Mouse (Mus musculus): ENCODE measurements around the gene Tada3. TPM values are rescaled to one million over a fixed set of nuclear protein-coding genes. Genes with fewer than 3 reads are reported as not detected.
"Not testable (repeated sequence)": the region's sequence is repeated elsewhere in the genome, so short reads cannot be mapped to it uniquely, and the experiment has no call there.

Gene Tada3
- polyA plus RNA-seq, 1 experiment from 2014 or later = 52.6 TPM

DNA sequence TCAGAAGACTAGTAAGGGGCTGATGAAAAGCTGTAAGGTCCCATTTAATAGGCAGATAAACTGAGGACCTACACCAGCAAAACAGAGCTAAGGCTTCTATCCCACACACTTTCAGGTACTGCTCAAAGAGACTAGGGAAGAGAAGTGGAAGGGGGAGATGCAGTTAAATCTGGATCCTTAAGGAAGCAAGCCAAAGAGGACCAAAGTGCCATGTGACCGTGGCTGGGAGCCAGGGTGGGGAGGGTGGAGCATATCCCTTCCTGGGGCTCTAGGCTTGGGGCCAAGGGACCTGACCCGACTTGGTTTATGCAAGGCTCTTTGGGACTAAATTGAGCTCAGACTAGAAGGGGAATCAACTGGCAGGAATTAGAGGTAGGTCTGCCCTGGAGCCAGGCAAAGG lies 33.4 kb downstream of the Tada3 start:
- H3K4me3 ChIP-seq (ENCODE audit: low read depth, low read length) = no peak overlapping the region
- 0 out of 2 replicates have a peak overlapping the region, but pooled peaks have one; percentile 80 for H3K4me2 ChIP-seq (ENCODE audit: low read depth, severe bottlenecking)
- ATAC-seq (ENCODE audit: insufficient number of reproducible peaks, low FRiP score, low TSS enrichment, low read depth) (no peak), DNase-seq (ENCODE audit: low spot score) (no peak)
- H3K9ac ChIP-seq (ENCODE audit: low read length) = no peak overlapping the region; the same call in 1 of the 2 replicates
- no peaks in the 10 kb centered on the region for H3K36me3 ChIP-seq (ENCODE audit: control insufficient read depth, insufficient read depth, low read length)
- no peaks in the 10 kb centered on the region for H3K9me3 ChIP-seq (ENCODE audit: control insufficient read depth, low read length)
- WGBS = 54% methylated on average over 2 of the region's 2 CpGs
- H3K27me3 ChIP-seq (ENCODE audit: control insufficient read depth, insufficient read depth, low read length) = no peaks in the 10 kb centered on the region
- peaks cover 10% of the 10 kb centered on the region for H3K4me1 ChIP-seq (ENCODE audit: control insufficient read depth, insufficient read depth, low read length)
- no peak overlapping the region for H3K27ac ChIP-seq (replicated peaks; ENCODE audit: low read depth, low read length)

- 16% methylated on average over 32 of the region's 32 CpGs for WGBS
- no peaks in the 10 kb centered on the region for H3K9me3 ChIP-seq (ENCODE audit: control insufficient read depth, low read length)
- peak within 1 kb of the TSS; percentile 80 for H3K4me2 ChIP-seq (ENCODE audit: low read depth, severe bottlenecking)
- peak; percentile 79 for ATAC-seq (ENCODE audit: insufficient number of reproducible peaks, low FRiP score, low TSS enrichment, low read depth)
- H3K27ac ChIP-seq (replicated peaks; ENCODE audit: low read depth, low read length) = no peak within 1 kb of the TSS
- no peaks in the 10 kb centered on the region for H3K36me3 ChIP-seq (ENCODE audit: control insufficient read depth, insufficient read depth, low read length)
- H3K27me3 ChIP-seq (ENCODE audit: control insufficient read depth, insufficient read depth, low read length) = no peaks in the 10 kb centered on the region
- peaks cover 10% of the 10 kb centered on the region for H3K4me1 ChIP-seq (ENCODE audit: control insufficient read depth, insufficient read depth, low read length)
- H3K4me3 ChIP-seq (ENCODE audit: low read depth, low read length) = peak within 1 kb of the TSS; percentile 50
- H3K9ac ChIP-seq (ENCODE audit: low read length) = peak within 1 kb of the TSS; percentile 83
- peak; percentile 76 for DNase-seq (ENCODE audit: low spot score)
Observed at GRCm38 (mm10) chr6:113343177-113344092, 34.2 kb downstream of the Tada3 start, which contains the start of gene Camk1. Gene Camk1 (minus strand): TSS chr6:113343984.

DNA sequence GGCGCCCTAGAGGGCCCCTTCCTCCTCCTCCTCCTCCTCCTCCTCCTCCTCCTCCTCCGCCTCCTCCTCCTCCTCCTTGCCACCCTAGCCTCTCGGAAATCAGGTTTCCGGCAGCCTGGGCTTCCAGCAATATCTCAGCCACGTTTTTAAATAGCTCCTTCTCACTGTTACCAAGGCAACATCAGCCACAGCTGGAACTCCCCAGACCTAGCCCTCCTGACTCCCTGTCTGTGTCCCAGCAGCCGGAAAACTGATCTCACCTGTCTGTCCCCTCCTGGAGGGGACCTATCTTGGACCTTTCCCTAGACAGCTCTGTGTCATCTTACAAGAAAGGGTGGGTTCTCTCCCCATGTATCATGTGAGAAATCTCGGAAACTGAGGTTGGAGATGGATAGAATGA lies 35.4 kb downstream of the Tada3 start:
- no peak for DNase-seq (ENCODE audit: low spot score)
- Histone ChIP-seq H3K27ac (replicated peaks; ENCODE audit: low read depth, low read length) (no peak overlapping the region), H3K4me2 (ENCODE audit: low read depth, severe bottlenecking) (peak overlapping the region; percentile 80; the same call in 1 of the 2 replicates), H3K36me3 (ENCODE audit: control insufficient read depth, insufficient read depth, low read length) (no peaks in the 10 kb centered on the region; the same call in 1 of the 2 replicates), H3K27me3 (ENCODE audit: control insufficient read depth, insufficient read depth, low read length) (no peaks in the 10 kb centered on the region), H3K4me3 (ENCODE audit: low read depth, low read length) (no peak overlapping the region), H3K9me3 (ENCODE audit: control insufficient read depth, low read length) (no peaks in the 10 kb centered on the region), H3K4me1 (ENCODE audit: control insufficient read depth, insufficient read depth, low read length) (peaks cover 10% of the 10 kb centered on the region), H3K9ac (ENCODE audit: low read length) (no peak overlapping the region)
- ATAC-seq (ENCODE audit: insufficient number of reproducible peaks, low FRiP score, low TSS enrichment, low read depth) = no peak
- WGBS = 68% methylated on average over 3 of the region's 7 CpGs

- 82% methylated on average over 6 of the region's 6 CpGs for WGBS
- Histone ChIP-seq H3K27ac (replicated peaks; ENCODE audit: low read depth, low read length) (no peak overlapping the region), H3K36me3 (ENCODE audit: control insufficient read depth, insufficient read depth, low read length) (no peaks in the 10 kb centered on the region; the same call in 1 of the 2 replicates), H3K4me1 (ENCODE audit: control insufficient read depth, insufficient read depth, low read length) (peaks cover 10% of the 10 kb centered on the region), H3K9ac (ENCODE audit: low read length) (no peak overlapping the region), H3K9me3 (ENCODE audit: control insufficient read depth, low read length) (no peaks in the 10 kb centered on the region), H3K4me3 (ENCODE audit: low read depth, low read length) (no peak overlapping the region), H3K4me2 (ENCODE audit: low read depth, severe bottlenecking) (no peak overlapping the region), H3K27me3 (ENCODE audit: control insufficient read depth, insufficient read depth, low read length) (no peaks in the 10 kb centered on the region)
- DNase-seq (ENCODE audit: low spot score) = no peak
- no peak for ATAC-seq (ENCODE audit: insufficient number of reproducible peaks, low FRiP score, low TSS enrichment, low read depth)
Observed at GRCm38 (mm10) chr6:113341574-113341973, 36.1 kb downstream of the Tada3 start.

DNA sequence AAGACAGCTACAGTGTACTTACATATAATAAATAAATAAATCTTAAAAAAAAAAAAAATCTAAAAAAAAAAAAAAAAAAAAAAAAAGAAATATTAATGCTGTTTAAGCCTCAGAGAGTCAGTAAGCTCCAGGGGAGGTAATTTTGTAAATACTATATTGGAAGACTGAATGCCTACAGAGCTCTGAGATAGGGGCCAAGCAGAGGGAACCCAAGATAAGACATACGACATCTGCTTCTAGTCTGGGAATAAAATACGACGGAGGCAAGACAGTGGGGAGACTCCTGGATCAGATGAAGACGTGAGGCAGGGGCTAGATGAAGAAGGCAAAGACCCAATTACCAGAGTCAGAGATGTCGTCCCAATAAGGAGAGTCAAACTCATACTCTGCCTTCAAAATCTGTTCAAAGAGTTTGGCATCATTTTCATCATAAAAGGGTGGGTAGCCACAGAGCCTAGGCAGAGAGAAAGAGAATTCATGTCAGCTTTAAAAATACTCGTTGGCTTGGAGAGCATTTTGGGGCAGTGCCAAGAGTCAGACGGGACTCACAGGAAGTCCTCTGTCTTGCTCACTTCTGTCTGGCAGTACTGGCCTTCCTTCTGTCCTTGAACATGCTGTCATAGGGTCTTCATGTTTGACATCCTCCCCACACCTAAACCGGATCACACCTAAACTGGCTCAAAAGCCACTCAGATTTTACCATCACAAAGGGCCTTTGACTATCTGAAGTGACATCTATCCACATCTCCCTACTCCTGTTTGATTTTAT lies 40.6 kb downstream of the Tada3 start:
- H3K27ac ChIP-seq (replicated peaks; ENCODE audit: low read depth, low read length) = no peak overlapping the region
- H3K9ac ChIP-seq (ENCODE audit: low read length) = no peak overlapping the region
- ATAC-seq (ENCODE audit: insufficient number of reproducible peaks, low FRiP score, low TSS enrichment, low read depth) (no peak), DNase-seq (ENCODE audit: low spot score) (no peak)
- no peak overlapping the region for H3K4me2 ChIP-seq (ENCODE audit: low read depth, severe bottlenecking)
- H3K27me3 ChIP-seq (ENCODE audit: control insufficient read depth, insufficient read depth, low read length) = no peaks in the 10 kb centered on the region
- peaks cover 13% of the 10 kb centered on the region for H3K36me3 ChIP-seq (ENCODE audit: control insufficient read depth, insufficient read depth, low read length)
- 75% methylated on average over 8 of the region's 8 CpGs for WGBS
- no peaks in the 10 kb centered on the region for H3K9me3 ChIP-seq (ENCODE audit: control insufficient read depth, low read length)
- H3K4me3 ChIP-seq (ENCODE audit: low read depth, low read length) = no peak overlapping the region
- no peaks in the 10 kb centered on the region for H3K4me1 ChIP-seq (ENCODE audit: control insufficient read depth, insufficient read depth, low read length)

DNA sequence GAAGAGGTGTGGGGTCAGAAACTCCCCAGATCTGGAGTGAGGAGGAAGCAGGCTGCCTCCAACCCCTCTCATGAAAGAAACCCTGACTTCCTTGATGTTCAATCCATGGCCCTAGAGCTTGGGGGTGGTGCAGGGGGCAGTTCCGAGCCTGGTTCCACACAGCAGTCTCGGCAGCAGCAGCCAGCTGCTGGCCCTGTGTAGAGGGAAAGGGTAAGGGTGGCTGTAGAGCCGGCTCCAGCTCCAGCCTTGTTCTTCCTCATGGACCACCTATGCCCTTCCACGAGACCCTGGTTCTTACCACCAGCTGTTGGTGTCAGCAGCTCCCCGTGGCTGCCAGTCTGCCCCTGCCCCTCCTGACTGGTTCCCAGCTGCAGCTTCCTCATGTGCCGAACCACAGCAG lies 43.5 kb downstream of the Tada3 start:
- no peak overlapping the region for H3K4me3 ChIP-seq (ENCODE audit: low read depth, low read length)
- no peaks in the 10 kb centered on the region for H3K9me3 ChIP-seq (ENCODE audit: control insufficient read depth, low read length)
- H3K27me3 ChIP-seq (ENCODE audit: control insufficient read depth, insufficient read depth, low read length) = no peaks in the 10 kb centered on the region
- no peak for ATAC-seq (ENCODE audit: insufficient number of reproducible peaks, low FRiP score, low TSS enrichment, low read depth)
- no peak overlapping the region for H3K4me2 ChIP-seq (ENCODE audit: low read depth, severe bottlenecking)
- no peak overlapping the region for H3K9ac ChIP-seq (ENCODE audit: low read length)
- no peak overlapping the region for H3K27ac ChIP-seq (replicated peaks; ENCODE audit: low read depth, low read length)
- H3K4me1 ChIP-seq (ENCODE audit: control insufficient read depth, insufficient read depth, low read length) = no peaks in the 10 kb centered on the region
- WGBS = 77% methylated on average over 6 of the region's 6 CpGs
- DNase-seq (ENCODE audit: low spot score) = no peak
- H3K36me3 ChIP-seq (ENCODE audit: control insufficient read depth, insufficient read depth, low read length) = peaks cover 13% of the 10 kb centered on the region

DNA sequence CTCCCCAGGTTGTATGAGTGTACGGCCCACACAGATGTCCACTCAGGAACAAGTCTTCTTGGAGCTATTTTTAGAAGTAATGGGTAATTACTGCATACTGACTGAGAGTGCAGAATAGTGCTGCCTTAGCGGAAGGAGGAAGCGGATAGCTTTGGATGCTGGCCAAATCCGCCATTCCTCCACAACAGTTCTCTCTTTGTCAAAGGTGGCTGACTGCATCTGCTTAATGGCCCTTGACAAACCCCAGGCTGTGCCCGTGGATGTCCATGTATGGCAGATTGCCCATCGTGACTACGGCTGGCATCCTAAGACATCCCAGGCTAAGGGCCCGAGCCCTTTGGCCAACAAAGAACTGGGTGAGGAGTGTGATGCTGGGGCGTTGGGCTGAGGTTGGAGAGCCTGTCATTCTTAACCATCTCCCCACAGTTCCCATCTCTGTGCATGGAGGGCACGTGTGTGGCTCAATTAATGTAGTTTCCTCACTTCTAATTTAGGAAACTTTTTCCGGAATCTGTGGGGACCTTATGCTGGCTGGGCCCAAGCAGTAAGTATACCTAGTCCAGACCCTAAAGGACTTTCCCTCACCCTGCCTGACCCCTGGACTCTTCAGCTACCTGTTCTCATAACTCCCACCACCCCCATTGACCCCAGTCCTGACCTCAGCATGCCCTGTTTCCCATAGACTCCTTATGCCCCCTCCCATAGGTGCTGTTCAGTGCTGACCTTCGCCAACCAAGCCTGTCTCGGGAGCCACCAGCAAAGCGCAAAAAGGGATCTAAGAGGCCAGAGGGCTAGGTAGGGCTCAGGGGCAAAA lies 44.3 kb downstream of the Tada3 start:
- H3K36me3 ChIP-seq (ENCODE audit: control insufficient read depth, insufficient read depth, low read length) = peaks cover 13% of the 10 kb centered on the region

GRCm38 (mm10) chr6:113332734-113333133 lies 44.9 kb downstream of the Tada3 start:
- peaks cover 13% of the 10 kb centered on the region for H3K36me3 ChIP-seq (ENCODE audit: control insufficient read depth, insufficient read depth, low read length)
- not testable (repeated sequence) for ATAC-seq (ENCODE audit: insufficient number of reproducible peaks, low FRiP score, low TSS enrichment, low read depth); H3K4me2 ChIP-seq (ENCODE audit: low read depth, severe bottlenecking); H3K9me3 ChIP-seq (ENCODE audit: control insufficient read depth, low read length); H3K27ac ChIP-seq (replicated peaks; ENCODE audit: low read depth, low read length); H3K4me1 ChIP-seq (ENCODE audit: control insufficient read depth, insufficient read depth, low read length); DNase-seq (ENCODE audit: low spot score); H3K4me3 ChIP-seq (ENCODE audit: low read depth, low read length); H3K27me3 ChIP-seq (ENCODE audit: control insufficient read depth, insufficient read depth, low read length); H3K9ac ChIP-seq (ENCODE audit: low read length)
- WGBS = 78% methylated on average over 6 of the region's 6 CpGs

More for the DNA sequence above, 44.3 kb downstream of the Tada3 start:
- H3K27ac ChIP-seq (replicated peaks; ENCODE audit: low read depth, low read length) = no peak overlapping the region
- no peaks in the 10 kb centered on the region for H3K27me3 ChIP-seq (ENCODE audit: control insufficient read depth, insufficient read depth, low read length)
- H3K9me3 ChIP-seq (ENCODE audit: control insufficient read depth, low read length) = no peaks in the 10 kb centered on the region
- 90% methylated on average over 14 of the region's 14 CpGs for WGBS
- no peak overlapping the region for H3K9ac ChIP-seq (ENCODE audit: low read length)
- ATAC-seq (ENCODE audit: insufficient number of reproducible peaks, low FRiP score, low TSS enrichment, low read depth) = no peak
- no peak overlapping the region for H3K4me2 ChIP-seq (ENCODE audit: low read depth, severe bottlenecking)
- H3K4me3 ChIP-seq (ENCODE audit: low read depth, low read length) = no peak overlapping the region
- DNase-seq (ENCODE audit: low spot score) = no peak
- H3K4me1 ChIP-seq (ENCODE audit: control insufficient read depth, insufficient read depth, low read length) = no peaks in the 10 kb centered on the region
